Mouse (Mus musculus) kidney, adult 11 months (tissue): ENCODE measurements around the gene Ear14.
A peak's percentile ranks its signal among the peaks of the same experiment; 100 is the strongest.
"Not testable (repeated sequence)": the region's sequence is repeated elsewhere in the genome, so short reads cannot be mapped to it uniquely, and the experiment has no call there.

ENCODE experiments used
- DNase-seq: peaks from one replicate; pipeline ENCODE4 v3.0.0; 2022

Gene Ear14

GRCm38 (mm10) chr14:51203115-51203514, at the start of gene Ear14:
Gene Ear14 (plus strand): TSS chr14:51203391.
- DNase-seq, result no peak

DNA sequence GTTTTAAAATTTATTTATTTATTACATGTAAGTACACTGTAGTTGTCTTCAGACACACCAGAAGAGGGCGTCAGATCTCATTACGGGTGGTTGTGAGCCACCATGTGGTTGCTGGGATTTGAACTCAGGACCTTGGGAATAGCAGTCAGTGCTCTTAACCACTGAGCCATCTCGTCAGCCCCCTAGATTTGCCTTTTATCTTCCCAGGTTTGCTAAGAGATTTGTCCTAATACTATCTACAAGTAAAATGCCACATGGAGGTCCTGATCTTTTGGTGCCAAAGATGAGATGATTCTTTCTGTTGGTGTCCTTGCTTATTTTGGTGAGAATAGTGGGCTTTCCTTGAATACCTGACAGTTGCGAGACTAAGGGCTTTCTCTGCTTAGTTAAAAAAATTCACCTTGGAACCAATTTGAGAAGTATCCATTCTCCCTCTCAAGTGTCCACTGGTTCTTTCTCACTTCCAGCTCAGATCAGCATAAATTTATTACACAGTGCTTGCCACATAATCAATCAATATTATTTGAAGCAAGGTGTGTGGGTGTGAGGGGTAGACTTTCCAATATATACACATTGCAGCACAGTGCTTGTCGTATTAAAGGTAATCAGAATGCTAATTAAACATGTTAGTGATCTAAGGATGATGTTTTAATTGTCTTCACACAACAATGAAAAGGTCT, 47.0 kb upstream of the Ear14 start:
- no peak for DNase-seq

GRCm38 (mm10) chr14:51156736-51157068, 46.5 kb upstream of the Ear14 start:
- no peak for DNase-seq

GRCm38 (mm10) chr14:51157072-51157471, 46.1 kb upstream of the Ear14 start:
- no peak for DNase-seq

DNA sequence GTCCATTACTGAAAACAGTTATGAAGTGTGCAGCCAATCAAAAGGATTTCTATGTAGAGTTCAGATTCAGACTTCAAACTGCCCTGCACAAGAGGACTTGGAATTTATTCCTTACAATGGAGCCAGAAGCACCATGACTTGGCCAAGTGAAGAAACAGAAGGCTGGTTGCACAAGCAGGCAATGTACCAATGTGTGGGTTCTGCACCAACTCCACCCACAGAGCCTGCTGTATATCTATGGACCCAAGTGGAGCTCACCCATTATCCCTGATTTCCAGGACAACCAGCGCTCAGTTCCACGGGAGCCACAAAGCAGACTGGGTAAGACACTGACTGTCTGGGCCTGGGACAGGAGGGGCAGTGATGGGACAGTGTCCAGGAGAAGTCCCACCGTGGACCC, 41.2 kb upstream of the Ear14 start, which contains the start of gene Rnase2b:
Gene Rnase2b, plus strand, starts transcription at position 285 of the 400 bp plus-strand sequence.
- DNase-seq, result not testable (repeated sequence)

GRCm38 (mm10) chr14:51163323-51163722, 39.9 kb upstream of the Ear14 start:
- not testable (repeated sequence) for DNase-seq

- no peak for DNase-seq
These were observed 37.8 kb upstream of the Ear14 start for GRCm38 (mm10) chr14:51165435-51165834.

GRCm38 (mm10) chr14:51166068-51166467, 37.1 kb upstream of the Ear14 start:
- DNase-seq, result no peak

DNA sequence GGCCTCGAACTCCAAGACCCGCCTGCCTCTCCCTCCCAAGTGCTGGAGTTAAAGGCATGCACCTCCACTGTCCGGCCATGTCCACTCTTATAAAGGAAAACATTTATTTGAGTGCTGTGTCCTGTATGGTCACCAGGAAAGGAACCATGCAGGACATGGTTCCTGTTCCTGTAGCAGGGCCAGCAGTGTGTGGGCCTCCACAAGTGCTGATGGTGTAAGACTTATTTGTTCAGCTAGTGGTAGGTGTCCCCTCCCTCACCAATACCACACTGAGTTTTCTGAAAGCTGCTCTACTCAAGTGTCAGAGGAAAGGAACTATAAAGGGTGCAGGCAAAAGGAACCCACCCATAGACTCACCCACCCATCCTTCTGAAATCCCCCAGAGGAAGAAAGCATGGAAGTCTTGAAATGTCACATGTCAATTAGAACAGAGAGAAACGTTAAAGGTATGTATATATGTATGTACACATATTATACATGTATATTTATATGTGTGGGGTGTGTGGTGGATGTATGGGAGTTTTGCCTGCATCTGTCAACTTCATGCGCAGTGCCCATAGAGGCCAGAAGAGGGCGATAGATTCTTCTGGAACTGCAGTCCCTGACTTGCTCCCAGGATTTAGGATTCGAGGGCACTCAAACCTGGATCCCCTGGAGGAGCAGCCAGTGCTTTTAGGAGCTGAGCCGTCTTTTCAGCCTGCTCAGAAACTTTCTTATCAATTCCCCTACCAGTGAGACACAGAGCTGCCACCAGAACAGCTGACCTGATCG, 30.9 kb upstream of the Ear14 start:
- not testable (repeated sequence) for DNase-seq

DNA sequence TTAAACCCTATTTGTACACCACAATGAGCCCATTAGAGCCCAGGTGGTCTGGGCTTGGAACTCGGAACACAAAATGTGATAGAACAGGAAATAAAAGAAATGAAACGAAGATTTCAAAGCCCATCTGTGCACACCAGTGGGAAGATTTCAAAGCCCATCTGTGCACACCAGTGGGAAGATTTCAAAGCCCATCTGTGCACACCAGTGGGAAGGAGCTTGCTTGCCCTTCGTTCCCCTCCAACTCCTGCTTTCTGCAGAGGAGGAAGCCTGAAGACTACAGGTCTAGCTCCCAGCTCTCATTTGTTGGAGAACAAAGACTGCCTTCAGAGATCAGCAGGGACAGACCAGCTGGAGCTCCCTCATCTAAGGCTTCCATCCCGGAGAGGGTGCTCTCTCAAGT, 30.2 kb upstream of the Ear14 start:
- not testable (repeated sequence) for DNase-seq

DNA sequence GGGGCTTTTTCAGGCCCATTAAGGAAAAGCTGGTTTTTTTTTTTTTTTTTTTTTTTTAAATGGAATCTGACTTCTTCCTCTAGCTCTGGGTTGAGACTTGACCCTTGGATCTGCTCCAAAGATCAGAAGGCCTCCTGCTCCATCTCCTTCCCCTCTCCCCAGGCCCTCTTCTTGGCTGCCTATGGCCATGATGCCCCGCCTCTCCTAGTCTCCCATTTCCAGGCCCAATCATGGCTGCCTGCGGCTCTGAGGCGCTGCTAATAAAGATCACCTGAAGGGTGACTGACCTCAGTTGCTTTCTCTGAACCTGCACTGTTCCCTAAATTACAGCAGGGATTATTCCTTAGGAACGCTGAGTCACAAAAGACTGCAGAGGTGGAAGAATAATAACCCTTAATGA, 29.3 kb upstream of the Ear14 start:
- no peak for DNase-seq

DNA sequence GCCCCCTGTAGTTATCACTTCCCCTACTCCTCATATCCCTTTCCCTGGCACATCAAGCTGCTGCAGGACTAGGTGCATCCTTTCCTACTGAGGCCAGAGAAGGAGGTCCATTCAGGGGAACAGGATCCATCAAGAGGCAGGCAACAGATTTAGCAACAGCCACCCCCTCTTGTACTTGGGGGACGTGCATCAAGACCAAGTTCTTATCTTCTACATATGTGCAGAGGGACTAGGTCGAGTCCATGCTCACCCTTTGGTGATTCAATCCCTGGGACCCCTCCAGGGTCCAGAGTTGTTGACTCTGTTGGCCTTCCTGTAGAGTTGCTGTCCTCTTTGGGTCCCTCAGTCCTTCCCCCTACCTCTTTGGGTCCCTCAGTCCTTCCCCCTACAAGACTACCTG, 22.1 kb upstream of the Ear14 start:
- DNase-seq, result not testable (repeated sequence)

DNA sequence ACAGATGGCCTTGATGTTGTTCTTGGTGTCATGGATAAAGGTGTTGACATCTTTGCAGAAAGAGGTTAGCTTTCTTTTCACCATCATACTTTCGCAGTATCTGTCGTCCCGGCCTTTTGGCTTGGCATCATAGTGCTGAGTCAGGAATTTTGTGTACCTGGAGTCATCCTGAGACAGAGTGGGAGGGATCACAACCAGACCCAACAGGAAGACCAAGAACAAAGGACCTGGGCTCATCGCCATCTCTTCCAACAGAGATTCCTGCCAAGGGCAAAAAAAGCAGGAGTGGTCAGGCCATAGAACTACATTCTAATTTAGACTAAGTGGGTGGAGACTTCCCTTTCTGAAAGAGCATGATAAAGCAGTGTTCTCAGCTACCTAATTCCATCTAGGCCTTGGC, 7.5 kb upstream of the Ear14 start:
- DNase-seq, result peak; percentile 34

- no peak for DNase-seq
These were observed 3.8 kb upstream of the Ear14 start, which contains the start of gene Ang2 for GRCm38 (mm10) chr14:51199098-51200023. Gene Ang2 (minus strand): TSS chr14:51199148.

DNA sequence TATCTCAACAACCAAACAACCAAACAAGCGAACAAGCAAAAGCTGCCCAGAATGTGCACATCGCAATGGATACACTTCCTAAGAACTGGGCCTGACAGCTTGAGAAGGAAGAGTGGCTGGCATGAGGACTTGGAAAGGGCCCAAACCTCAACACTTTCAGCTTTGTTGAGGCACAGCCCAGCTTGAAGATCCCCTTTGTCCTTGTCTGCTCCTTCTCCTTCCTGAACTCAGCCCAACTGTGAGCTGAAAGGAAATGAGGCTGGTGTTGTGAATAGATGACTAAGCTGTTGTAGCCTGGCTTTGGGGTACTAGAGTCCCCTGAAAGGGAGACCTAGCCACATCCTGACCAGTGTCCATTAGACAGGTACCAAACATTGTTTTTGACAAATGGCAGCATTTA, 3.1 kb upstream of the Ear14 start:
- DNase-seq, result no peak

DNA sequence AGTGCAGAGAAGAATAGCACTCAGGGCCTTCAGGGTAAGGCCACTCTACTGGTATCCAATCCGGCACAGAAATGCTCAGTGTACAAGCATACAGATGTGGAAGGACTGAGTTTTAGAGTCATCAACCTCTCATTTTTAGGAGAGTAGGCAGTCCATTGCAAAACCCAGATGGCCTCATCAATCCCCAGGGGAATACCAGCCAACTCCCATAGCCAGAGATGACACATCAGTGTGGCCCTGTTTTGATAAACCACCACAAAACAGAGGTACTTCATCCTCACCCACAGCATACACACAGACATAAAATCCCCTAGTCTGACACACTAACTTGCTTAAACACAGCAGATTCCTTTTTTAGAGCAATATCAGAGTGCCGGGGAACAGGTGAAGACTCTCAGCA, 2.7 kb upstream of the Ear14 start:
- no peak for DNase-seq

- not testable (repeated sequence) for DNase-seq
These were observed 16.9 kb downstream of the Ear14 start for GRCm38 (mm10) chr14:51220075-51220474.

- not testable (repeated sequence) for DNase-seq
These were observed 26.5 kb downstream of the Ear14 start for GRCm38 (mm10) chr14:51229657-51230056.

DNA sequence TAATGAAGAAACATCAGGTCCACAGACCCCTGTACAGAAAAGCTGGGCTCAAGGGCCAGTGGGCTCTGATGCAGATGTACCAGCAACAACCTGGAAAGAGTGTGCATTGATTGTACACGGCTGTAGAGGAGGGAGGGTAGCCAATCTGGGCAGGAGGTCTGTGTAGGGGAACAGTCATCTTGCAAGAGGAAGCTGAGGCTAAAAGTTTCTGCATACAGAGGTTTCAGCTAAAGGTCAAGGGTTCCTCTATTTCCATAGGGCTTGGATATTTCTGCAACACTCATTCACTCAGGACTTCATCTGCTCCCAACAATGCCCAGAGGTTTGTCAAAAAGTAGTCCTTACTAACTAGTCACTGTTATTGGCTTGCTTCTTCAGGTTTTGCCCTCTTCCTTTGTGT, 34.3 kb downstream of the Ear14 start:
- DNase-seq, result not testable (repeated sequence)

DNA sequence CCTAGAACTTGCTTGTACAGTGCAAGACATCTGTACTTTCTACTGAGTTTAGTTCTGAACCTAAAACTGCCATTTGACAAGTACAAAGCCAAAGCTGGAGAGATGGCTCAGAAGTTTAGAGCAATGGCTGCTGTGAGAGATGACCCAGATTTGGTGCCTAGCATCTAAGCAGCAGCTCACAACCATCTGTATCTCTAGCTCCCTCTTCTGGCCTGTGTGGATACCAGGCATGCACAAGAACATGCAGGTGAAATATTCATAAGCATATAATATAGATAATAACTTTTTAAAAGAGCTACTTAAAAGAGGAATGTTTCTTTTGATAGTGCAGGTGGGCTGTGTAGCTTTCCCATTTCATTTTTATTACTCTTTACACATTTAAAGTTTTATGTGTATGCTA, 37.7 kb downstream of the Ear14 start:
- peak; percentile 13 for DNase-seq

- no peak for DNase-seq
These were observed 44.5 kb downstream of the Ear14 start for GRCm38 (mm10) chr14:51247736-51248135.

GRCm38 (mm10) chr14:51250348-51250747, 47.2 kb downstream of the Ear14 start:
- no peak for DNase-seq

DNA sequence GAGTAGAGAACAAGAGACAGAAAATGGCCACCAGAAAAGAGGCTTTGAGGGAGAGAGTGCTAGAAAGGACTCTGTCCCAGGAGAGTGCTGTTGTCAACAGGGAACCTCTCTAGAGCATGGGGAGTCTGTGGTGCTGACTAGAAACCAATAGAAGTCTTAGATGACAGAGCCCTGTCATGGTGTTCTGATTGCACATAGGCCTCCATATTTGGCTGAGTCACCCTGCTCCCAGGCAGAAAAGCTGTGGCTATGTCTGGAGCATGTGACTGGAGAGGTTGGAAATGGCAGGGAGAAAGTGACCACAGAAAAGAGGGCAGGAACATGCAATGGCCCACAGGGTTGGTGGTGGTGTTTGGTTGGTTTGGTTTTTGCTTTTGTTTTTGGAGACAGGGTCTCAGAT, 49.0 kb downstream of the Ear14 start:
- DNase-seq, result not testable (repeated sequence)
